Mouse (Mus musculus) adrenal gland, adult 2 months (tissue): ENCODE measurements at regions not wholly inside any gene's neighbourhood (a gene's known extent, or its start where the extent isn't known, plus 50 kb on each side); places are given as distances from the start of the nearest gene placed in this dataset.

Experiments used
- DNase-seq: peaks from one replicate; pipeline ENCODE4 v3.0.0; 2021

DNA sequence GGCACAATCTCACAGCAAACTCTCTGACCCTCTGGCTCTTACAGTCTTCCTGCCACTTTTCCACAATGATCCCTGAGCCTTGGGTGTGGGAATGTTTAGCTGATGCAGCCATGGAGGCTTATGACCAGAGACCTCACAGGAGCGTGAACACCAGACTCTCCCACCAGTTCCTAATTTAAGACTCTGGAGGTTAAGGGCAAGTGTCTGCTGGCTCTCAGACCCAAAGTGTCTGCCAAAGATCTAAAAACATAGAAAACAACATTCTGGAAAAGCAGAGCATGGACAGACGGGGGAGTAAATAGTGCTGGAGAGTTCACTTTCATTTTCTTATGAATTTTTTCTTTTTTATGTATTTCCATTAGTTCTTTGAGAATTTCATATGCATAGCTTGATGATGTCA lies 440.7 kb downstream of the Adam3 start:
- peak; percentile 3 for DNase-seq

GRCm38 (mm10) chr8:24283901-24284405 lies 441.7 kb downstream of the Adam3 start:
- no peak for DNase-seq

GRCm38 (mm10) chr8:24280296-24280695 lies 445.4 kb downstream of the Adam3 start:
- DNase-seq, result no peak

DNA sequence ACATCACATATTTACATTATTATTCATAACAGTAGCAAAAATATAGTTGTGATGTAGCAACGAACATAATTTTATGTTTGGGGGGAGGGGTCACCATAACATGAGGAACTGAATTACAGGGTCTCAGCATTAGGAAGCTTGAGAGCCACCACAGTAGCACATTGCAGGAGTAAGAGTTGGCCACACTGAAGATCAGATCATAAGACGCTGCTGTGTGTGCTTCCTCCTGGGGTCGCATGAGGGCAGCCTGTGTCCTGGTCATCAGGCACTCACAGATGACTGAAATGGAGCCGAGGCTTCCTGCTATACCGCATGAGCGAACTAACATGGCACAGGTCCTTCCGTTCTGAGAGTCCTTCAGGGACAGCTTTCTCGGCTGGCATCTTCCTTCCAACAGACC lies 447.3 kb downstream of the Adam3 start:
- no peak for DNase-seq

DNA sequence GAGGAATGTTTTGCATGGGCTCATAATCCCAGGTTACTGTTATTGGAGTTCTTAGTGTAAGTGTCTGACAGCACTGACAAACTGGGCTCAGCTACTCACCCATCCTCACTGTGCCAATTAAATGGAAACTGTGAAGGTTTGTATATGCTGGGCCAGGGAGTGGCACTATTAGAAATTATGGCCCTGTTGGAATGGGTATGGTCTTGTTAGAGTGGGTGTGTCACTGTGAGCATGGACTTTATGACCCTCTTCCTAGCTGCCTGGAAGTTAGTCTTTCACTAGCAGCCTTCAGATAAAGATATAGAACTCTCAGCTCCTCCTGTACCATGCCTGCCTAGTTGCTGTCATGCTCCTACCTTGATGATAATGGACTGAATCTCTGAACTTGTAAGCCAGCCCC lies 464.3 kb downstream of the Adam3 start:
- DNase-seq, result no peak

DNA sequence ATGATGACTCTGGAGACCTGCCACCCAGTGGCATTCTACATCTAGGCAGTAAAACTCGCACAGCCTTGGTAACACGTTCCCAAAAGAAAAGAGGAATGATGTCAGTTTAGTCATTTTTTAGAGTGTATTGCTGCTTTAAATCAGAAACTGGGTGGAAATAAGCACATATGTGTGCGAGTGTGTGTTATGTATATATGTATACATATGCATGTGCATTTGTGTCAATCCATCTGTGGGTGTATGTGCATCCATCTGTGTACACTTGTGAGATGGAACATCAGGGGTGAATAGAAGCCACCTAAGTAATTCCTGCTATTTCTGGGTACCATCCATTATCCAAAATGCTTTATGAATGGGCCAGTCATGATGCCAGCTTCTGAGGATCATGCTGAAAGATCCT lies 467.0 kb downstream of the Adam3 start:
- no peak for DNase-seq

- DNase-seq, result no peak
Measured at GRCm38 (mm10) chr8:24242211-24242610, 483.4 kb downstream of the Adam3 start.

DNA sequence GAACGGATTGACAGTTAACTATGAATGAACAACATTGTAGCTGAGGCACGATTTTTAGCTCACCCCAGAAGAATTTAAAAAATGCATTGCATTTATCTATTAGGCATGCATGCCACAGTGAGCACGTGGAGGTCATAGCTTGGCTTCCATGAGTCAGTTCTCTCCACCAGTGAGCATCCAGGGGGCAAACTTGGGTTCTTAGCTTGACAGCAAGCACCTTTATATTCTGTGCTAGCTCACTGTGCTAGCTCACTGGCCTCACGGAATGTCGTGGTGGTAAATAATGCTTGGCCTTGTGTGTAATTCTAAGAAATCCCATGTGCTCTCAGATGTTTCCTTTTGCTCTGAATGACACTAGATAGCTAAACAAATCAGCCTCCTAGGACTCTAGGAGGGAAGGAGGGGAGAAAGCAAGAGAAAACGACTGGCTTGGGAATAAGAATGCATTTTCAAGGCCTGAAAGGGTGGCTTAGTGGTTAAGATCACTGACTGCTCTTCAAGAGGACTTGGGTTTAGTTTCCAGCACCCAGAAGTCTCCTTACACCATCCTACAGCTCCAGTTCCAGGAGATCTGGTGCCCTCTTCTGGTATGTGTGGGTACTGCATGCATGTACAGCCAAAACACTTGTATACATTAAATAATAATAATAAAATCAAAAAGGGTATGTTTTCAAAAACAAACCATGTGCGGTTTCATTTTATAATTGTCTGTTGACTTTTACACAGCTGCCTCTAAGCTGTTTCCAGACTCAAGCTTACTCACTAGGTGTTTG lies 485.3 kb downstream of the Adam3 start:
- DNase-seq, result no peak

DNA sequence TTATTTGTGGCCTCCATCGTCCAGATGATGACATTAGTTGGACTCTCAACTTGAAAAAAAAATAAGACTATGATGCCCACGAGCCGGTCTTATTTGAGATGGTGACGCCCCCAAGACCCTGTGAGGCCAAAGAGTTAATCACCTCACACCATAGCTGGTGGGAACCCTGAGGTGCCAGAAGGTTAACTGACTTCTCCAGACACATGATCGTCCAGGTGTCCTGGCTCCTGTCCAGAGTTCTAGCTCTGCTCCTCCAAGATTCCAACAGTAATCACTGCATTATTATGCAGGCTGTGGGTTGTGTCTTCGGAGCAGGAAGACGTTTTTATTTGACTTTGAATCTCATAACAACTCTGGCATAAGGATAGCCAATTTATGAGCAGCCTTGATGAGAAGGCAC lies 490.7 kb downstream of the Adam3 start:
- DNase-seq, result no peak

GRCm38 (mm10) chr8:24228148-24228547 lies 497.5 kb downstream of the Adam3 start:
- DNase-seq, result no peak

- DNase-seq, result no peak
Measured at GRCm38 (mm10) chr8:24227331-24228072, 498.1 kb downstream of the Adam3 start.

DNA sequence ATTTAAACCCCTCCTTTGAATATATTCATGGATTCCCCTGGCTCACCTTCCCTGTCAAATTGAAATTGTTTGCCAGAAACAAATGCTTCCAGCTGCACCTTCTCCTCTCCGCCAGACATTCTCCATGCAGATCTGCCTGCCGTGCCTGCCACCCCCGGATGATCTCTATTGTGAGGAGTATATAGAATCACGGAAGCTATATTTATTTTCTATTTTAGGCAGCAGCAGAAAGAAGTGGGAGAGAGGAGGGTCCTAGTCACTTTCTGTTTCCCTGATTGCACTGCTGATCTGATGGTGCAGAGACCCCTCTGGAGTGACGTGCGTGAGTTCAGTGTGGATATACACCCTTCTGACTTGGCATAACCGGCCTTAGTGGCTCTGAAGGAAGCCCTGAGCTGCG lies 505.4 kb downstream of the Adam3 start:
- no peak for DNase-seq

GRCm38 (mm10) chr8:24216655-24217054 lies 509.0 kb downstream of the Adam3 start:
- no peak for DNase-seq

GRCm38 (mm10) chr8:24215510-24216138 lies 510.0 kb downstream of the Adam3 start:
- no peak for DNase-seq

DNA sequence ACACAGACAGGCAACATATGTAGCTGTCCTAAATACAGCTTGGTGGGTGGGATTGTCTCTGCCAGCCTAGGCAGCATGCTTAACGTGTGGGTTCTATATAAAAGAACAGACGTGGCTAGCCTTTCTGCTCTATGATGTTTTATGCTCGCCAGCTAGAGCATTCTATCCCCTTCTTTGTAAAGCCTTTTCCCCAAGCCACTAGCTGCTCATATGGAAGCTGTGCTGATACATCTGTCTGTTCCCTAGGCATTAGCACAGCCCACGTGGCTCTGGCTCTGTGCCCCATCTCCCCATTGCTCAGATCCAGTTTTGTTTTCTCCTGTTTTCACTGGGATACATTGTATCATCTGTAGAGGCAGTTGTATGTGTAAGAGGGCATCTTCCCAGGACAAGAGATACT lies 511.3 kb downstream of the Adam3 start:
- DNase-seq, result no peak

GRCm38 (mm10) chr8:24212216-24213200 lies 513.1 kb downstream of the Adam3 start:
- peak; percentile 29 for DNase-seq

GRCm38 (mm10) chr8:24211091-24211490 lies 514.6 kb downstream of the Adam3 start:
- DNase-seq, result peak; percentile 72
